Mouse (Mus musculus) lung, adult 18-20 months (tissue): ENCODE data around the gene Evi5l.
"Not testable (repeated sequence)": the region's sequence is repeated elsewhere in the genome, so short reads cannot be mapped to it uniquely, and the experiment has no call there.

Experiments used
- DNase-seq, 2 experiments: peaks; one replicate each; pipeline ENCODE4 v3.0.0; 2022; ENCODE audit warnings: mixed read lengths in 2 of 2

Gene Evi5l

GRCm38 (mm10) chr8:4239193-4239890 is 73.0 kb downstream of the Evi5l start:
- no peak for DNase-seq

GRCm38 (mm10) chr8:4245061-4245460 is 78.7 kb downstream of the Evi5l start:
- DNase-seq = no peak

GRCm38 (mm10) chr8:4245737-4246136 is 79.4 kb downstream of the Evi5l start:
- no peak for DNase-seq

- DNase-seq = no peak
These were observed 80.9 kb downstream of the Evi5l start for GRCm38 (mm10) chr8:4247241-4247640.

- no peak for DNase-seq
These were observed 81.7 kb downstream of the Evi5l start, which contains the start of gene Tgfbr3l for GRCm38 (mm10) chr8:4247951-4248540. Gene Tgfbr3l (plus strand): TSS chr8:4248214.

GRCm38 (mm10) chr8:4249213-4249612 is 82.8 kb downstream of the Evi5l start:
- DNase-seq = no peak

GRCm38 (mm10) chr8:4250306-4250970 is 84.1 kb downstream of the Evi5l start:
- peak; percentile 75 to 84 for DNase-seq

- DNase-seq = no peak
These were observed 85.9 kb downstream of the Evi5l start for GRCm38 (mm10) chr8:4252116-4252760.

GRCm38 (mm10) chr8:4252934-4253841 is 86.8 kb downstream of the Evi5l start, which contains the start of gene Snapc2:
Gene Snapc2 (plus strand): TSS chr8:4253080.
- DNase-seq = peak; percentile 95 to 97

GRCm38 (mm10) chr8:4254001-4254400 is 87.6 kb downstream of the Evi5l start:
- peak in 1 of 2 experiments; percentile 34 for DNase-seq

GRCm38 (mm10) chr8:4255471-4255870 is 89.1 kb downstream of the Evi5l start:
- DNase-seq = not testable (repeated sequence)

GRCm38 (mm10) chr8:4256911-4257310 is 90.5 kb downstream of the Evi5l start:
- DNase-seq = no peak

GRCm38 (mm10) chr8:4257350-4257749 is 91.0 kb downstream of the Evi5l start:
- DNase-seq = no peak

- peak; percentile 65 to 74 for DNase-seq
These were observed 91.9 kb downstream of the Evi5l start for GRCm38 (mm10) chr8:4258233-4258632.

- DNase-seq = peak in 1 of 2 experiments; percentile 29
These were observed 92.3 kb downstream of the Evi5l start for GRCm38 (mm10) chr8:4258678-4259077.

GRCm38 (mm10) chr8:4259125-4259804 is 92.9 kb downstream of the Evi5l start, which contains the start of gene Ctxn1:
Gene Ctxn1 (minus strand): TSS chr8:4259274.
- peak; percentile 95 to 96 for DNase-seq

- no peak for DNase-seq
These were observed 93.4 kb downstream of the Evi5l start for GRCm38 (mm10) chr8:4259805-4260170.
